Mouse (Mus musculus) adrenal gland, postnatal 14 days (tissue): Measurements from ENCODE around the gene Olfr1233. TPM values are rescaled to one million over a fixed set of nuclear protein-coding genes. Genes with fewer than 3 reads are reported as not detected.

ENCODE experiments used
- DNase-seq: peaks from one replicate; pipeline ENCODE4 v3.0.0; 2021; ENCODE audit warnings: mixed read lengths
- long read RNA-seq, 2 experiments: library from polyadenylated mRNA; stranded (forward); transcript quantifications; one replicate each; pipeline ENCODE4 v2.0.0; 2021
- total RNA-seq: library from RNA; stranded (reverse); gene quantifications from 2 replicates; pipeline ENCODE4 v1.2.3, GENCODE M21; 2021

Olfr1233 gene
- total RNA-seq: not detected in 2 replicates
- long read RNA-seq, experiment 1: 0 reads
- long read RNA-seq, experiment 2: 0 reads

GRCm38 (mm10) chr2:89342298-89342697, at the start of gene Olfr1233:
TSS of gene Olfr1233 (minus strand) at chr2:89342398.
- DNase-seq: no peak

GRCm38 (mm10) chr2:89364765-89365164, 22.6 kb upstream of the Olfr1233 start, which contains the start of gene Olfr1234:
TSS of gene Olfr1234 (minus strand) at chr2:89364865.
- no peak for DNase-seq

DNA sequence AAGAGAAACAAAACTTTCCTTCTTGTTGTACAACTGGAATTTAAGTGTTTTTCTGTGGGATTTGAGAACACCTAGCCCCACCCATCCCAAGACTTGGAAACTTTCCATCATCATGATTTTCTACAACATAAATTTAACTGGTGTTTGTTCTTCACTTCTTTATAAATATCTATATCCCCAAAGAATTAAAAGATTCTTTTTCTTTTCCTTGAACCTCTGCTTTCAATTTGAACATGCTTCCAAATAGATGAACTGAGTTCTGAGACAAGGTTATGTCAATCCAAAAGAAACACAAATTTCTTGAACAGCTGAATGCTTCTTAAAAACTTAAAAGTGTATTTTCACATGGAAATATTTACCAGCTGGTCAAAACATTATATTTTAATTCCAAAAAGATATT, 12.6 kb downstream of the Olfr1233 start, which contains the start of gene Olfr1232:
Gene Olfr1232 (minus strand): TSS at position 101 of the 400 bp plus-strand sequence.
- no peak for DNase-seq

DNA sequence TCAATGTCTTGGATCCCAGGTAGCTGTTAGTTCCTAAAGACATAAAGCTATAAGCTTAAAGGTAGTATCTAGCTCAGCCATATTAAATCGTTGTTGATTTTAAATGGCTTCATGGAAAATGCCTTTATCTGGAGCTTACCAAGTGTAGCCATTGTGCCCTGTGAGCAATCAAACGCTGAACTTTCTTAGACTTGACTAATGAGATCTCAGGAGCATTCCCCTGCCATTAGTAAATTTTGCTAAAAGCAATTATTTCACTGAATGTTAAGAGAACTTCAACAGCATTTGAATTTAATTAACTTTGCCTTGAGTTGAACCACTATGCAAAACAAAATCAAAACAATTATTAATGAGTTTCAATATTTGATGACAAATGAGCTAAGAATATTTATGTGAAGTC, 35.2 kb downstream of the Olfr1233 start, which contains the start of gene Olfr1231:
Gene Olfr1231 (minus strand): TSS at position 101 of the 400 bp plus-strand sequence.
- DNase-seq: no peak

DNA sequence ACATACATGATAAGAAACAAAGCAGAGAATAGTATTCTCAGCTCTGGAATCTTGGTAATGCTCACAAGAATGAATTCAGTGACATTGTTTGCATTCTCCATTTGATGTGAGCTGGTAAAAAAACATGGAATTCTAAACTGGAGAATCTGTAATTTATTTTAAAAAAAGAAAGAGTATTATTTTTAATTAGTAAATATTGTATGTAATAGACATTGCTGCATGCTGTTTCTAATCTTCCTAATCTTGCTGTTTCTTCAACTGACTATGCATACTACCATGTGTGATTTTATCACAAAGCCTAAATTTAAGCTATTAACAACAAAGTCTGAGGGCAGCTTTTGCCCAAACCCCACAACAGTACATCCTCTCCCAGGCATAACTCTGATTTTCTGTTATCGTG, 45.0 kb downstream of the Olfr1233 start, which contains the start of gene Olfr1230:
Gene Olfr1230 (minus strand): TSS at position 101 of the 400 bp plus-strand sequence.
- DNase-seq: no peak

- no peak for DNase-seq
These were observed 54.3 kb downstream of the Olfr1233 start, which contains the start of gene Olfr1229 for GRCm38 (mm10) chr2:89287914-89288313. TSS of gene Olfr1229 (minus strand) at chr2:89288014.

Other genes starting within 250 kb of the Olfr1233 start
- not detected in 2 replicates for gene Olfr1220, start 235.6 kb downstream of the Olfr1233 start, total RNA-seq
- not detected in 2 replicates for gene Olfr1221, start 225.1 kb downstream of the Olfr1233 start, total RNA-seq
- gene Olfr1222, start 209.3 kb downstream of the Olfr1233 start, total RNA-seq: not detected in 2 replicates
- gene Olfr1223, start 190.8 kb downstream of the Olfr1233 start, total RNA-seq: not detected in 2 replicates
- gene Olfr1224-ps1, start 178.3 kb downstream of the Olfr1233 start, total RNA-seq: not detected in 2 replicates
- gene Olfr1225, start 167.7 kb downstream of the Olfr1233 start, total RNA-seq: not detected in 2 replicates
- not detected in 2 replicates for gene Olfr1226, start 142.3 kb downstream of the Olfr1233 start, total RNA-seq
- gene Olfr1228, start 88.3 kb downstream of the Olfr1233 start, total RNA-seq: not detected in 2 replicates
- not detected in 2 replicates for gene Olfr1229, start 54.4 kb downstream of the Olfr1233 start, total RNA-seq
- gene Olfr1230, start 45.1 kb downstream of the Olfr1233 start, total RNA-seq: not detected in 2 replicates
- not detected in 2 replicates for gene Olfr1231, start 35.3 kb downstream of the Olfr1233 start, total RNA-seq
- gene Olfr1232, start 12.7 kb downstream of the Olfr1233 start, total RNA-seq: not detected in 2 replicates
- not detected in 2 replicates for gene Olfr1234, start 22.5 kb upstream of the Olfr1233 start, total RNA-seq
- gene Olfr1238, start 67.3 kb upstream of the Olfr1233 start, total RNA-seq: not detected in 2 replicates
- not detected in 2 replicates for gene Olfr1239, start 78.0 kb upstream of the Olfr1233 start, total RNA-seq
- gene Olfr1240, start 100.6 kb upstream of the Olfr1233 start, total RNA-seq: not detected in 2 replicates
- not detected in 2 replicates for gene Olfr1241, start 144.7 kb upstream of the Olfr1233 start, total RNA-seq
- gene Olfr1242, start 155.9 kb upstream of the Olfr1233 start, total RNA-seq: not detected in 2 replicates
- not detected in 2 replicates for gene Olfr1243, start 189.1 kb upstream of the Olfr1233 start, total RNA-seq
- gene Olfr1245, start 236.0 kb upstream of the Olfr1233 start, total RNA-seq: not detected in 2 replicates